Mouse (Mus musculus) monocyte, adult 59 days (primary cell): ENCODE measurements around the gene Vmn2r34. TPM values are rescaled to one million over a fixed set of nuclear protein-coding genes. Genes with fewer than 3 reads are reported as not detected.

Experiments used
- total RNA-seq, 2 experiments: library from RNA; stranded (reverse); gene quantifications; one replicate each; pipeline ENCODE4 v1.2.4; 2023

Gene Vmn2r34
- total RNA-seq: not detected

GRCm38 (mm10) chr7:7689413-7689812, at the start of gene Vmn2r34:
TSS of gene Vmn2r34 (minus strand) at chr7:7689513.

Other genes starting within 250 kb of the Vmn2r34 start
- not detected for gene Vmn2r32, start 209.5 kb downstream of the Vmn2r34 start, total RNA-seq
- gene Vmn2r33, start 122.7 kb downstream of the Vmn2r34 start, total RNA-seq: not detected
- not detected for gene Vmn2r35, start 130.4 kb upstream of the Vmn2r34 start, total RNA-seq
- not detected for gene Vmn2r36, start 213.0 kb upstream of the Vmn2r34 start, total RNA-seq